In genomic region chr8:80393111-80393510, GRCm38 (mm10) we compare ENCODE assay signal across 13 mouse cellular contexts.
DNase-seq lines count a peak whose midpoint lies in the region; TF ChIP-seq lines count a peak whose summit lies in the region.
"Had no signal": no experiment of that assay in that cellular context is flagged by ENCODE, and none has a peak within 500 bp of the region (broad histone marks: within the 10 kb centered on the region; RNA-seq: fewer than 3 reads in every experiment).

No protein-coding gene starts in this region.

- no peak for TF ChIP-seq CTCF in brain, embryonic 14.5 days (IDR thresholded peaks at IDR 0.05; ENCODE audit: borderline replicate concordance, extremely low read depth, insufficient read depth, insufficient read length)

- intact Hi-C loops in left cerebral cortex, postnatal 4 days (cut with DNase I): no loop called here
- intact Hi-C loops in gastrocnemius, postnatal 36 days (cut with DNase I): no loop called here

- TF ChIP-seq POLR2A in brain, embryonic 14.5 days (IDR thresholded peaks at IDR 0.05; ENCODE audit: borderline replicate concordance, extremely low read depth, insufficient read depth, insufficient read length, poor library complexity, severe bottlenecking): no peak

- DNase-seq in left cerebral cortex, postnatal 4 days: peak; percentile 4
- DNase-seq in left cerebral cortex, adult 9 months (ENCODE audit: low spot score in 2 of 2): no peak
- DNase-seq in brain, embryonic 14.5 days (ENCODE audit: low read depth): peak; percentile 5
- DNase-seq in natural killer cell, adult 2 months (ENCODE audit: low spot score in 2 of 2): peak; percentile 4 to 22
- DNase-seq in thymus, postnatal 36 days: peak; percentile 5 to 13
- DNase-seq in urinary bladder, postnatal 4 days (ENCODE audit: low spot score in 2 of 2): no peak
- DNase-seq in frontal cortex, postnatal 14 days (ENCODE audit: low spot score in 2 of 2): no peak
- no peak for DNase-seq in gastrocnemius, postnatal 36 days
- DNase-seq: cerebellum, adult 8-10 months; gastrocnemius, postnatal 14 days; kidney, adult 9 months; kidney, postnatal 36 days; lung, embryonic 14.5 days had no signal

Comparison
In these comparisons a context has a peak if more than half of its experiments do, and no peak if none do; other contexts are left out.
1. DNase-seq: peak in left cerebral cortex, postnatal 4 days (single experiment), brain, embryonic 14.5 days (single experiment), natural killer cell, adult 2 months (2 of 2) and thymus, postnatal 36 days (2 of 2); none in left cerebral cortex, adult 9 months (0 of 2), urinary bladder, postnatal 4 days (0 of 2), frontal cortex, postnatal 14 days (0 of 2) and gastrocnemius, postnatal 36 days (0 of 2).